Mouse (Mus musculus) retina, postnatal 1 day (tissue): ENCODE results near the gene Ctns.
A peak's percentile ranks its signal among the peaks of the same experiment; 100 is the strongest.

Experiments used
- DNase-seq: peaks from one replicate; pipeline ENCODE4 v3.0.0-alpha.2; 2012

Ctns gene

DNA sequence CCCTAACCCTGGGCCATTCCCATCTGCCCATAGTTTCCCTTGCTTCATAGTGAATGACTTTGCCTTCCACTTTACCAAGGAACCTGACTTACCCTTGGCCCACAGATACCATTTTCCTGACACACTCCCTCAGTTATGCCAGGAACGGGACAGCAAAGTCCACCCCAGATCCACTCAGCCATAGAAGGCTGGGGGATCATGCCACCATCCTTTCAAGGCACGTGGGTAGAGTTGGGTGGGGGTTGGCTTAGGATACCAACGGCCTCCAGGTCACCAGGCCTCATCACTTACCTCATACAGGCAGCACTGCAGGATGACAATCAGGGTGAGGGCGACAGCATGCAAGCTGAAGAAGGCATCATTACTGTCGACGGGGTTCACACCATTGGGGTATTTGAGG, 11.6 kb downstream of the Ctns start:
- DNase-seq, result no peak

DNA sequence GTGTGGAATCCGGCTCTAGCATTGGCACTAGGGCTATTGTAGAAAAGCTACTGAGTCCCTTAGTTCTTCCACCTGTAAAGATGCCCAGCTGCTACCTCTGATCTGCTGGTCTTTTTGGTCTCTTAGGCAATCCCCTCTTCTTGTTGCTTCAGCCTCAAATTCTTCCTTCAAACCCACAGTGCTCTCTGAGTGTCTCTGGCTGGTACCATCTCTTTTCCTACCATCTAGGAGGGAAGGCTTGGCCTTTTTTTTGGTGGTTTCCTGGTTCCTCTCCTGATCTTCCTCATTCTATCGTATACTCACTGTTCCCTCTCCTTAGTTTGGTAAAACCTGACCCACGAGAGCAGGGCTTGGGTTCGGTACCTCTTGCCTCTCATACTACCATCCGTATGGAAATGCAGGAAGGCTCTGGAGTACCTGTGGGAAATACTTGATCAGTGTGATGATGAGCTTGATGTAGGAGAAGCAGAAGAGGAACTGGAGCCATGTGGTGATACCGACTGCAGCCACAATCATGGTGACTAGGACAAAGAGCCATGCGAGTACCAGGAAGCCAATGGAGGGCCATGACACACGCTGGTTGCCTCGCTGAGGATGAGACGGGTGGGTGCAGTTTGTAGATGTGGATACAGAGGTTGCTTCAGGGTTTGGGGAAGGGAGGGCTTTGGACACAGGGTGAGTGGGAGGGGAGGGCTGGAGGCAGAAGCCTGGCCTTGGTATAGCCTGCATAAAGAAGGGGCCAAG, 12.8 kb downstream of the Ctns start:
- DNase-seq, result no peak

DNA sequence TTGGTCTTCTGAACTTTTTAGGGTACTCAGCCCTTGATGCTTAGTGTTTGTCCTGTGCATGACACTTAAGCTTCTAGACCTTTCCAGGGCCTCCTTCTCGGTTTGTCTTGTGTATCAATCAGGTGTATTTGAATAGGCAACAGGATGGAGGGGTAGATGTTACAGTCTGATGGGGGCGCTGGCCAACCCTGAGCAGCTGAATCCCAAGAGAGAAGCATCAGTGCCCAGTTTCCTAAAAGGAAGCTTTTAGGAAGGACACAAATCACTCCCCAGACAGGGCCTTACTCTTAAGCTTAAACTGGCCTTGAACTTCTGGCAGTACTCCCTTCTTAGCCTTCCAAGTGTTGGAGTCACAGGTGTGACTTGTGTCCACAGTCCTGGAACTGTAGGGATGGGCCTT, 20.9 kb downstream of the Ctns start:
- DNase-seq, result no peak

GRCm38 (mm10) chr11:73177509-73177875, 21.4 kb downstream of the Ctns start:
- peak; percentile 84 for DNase-seq

GRCm38 (mm10) chr11:73176608-73177508, 22.0 kb downstream of the Ctns start, which contains the start of the genes Emc6 and Tax1bp3:
Gene Emc6 (minus strand): TSS chr11:73177037.
Gene Tax1bp3 (plus strand): TSS chr11:73177083.
- peak; percentile 99 for DNase-seq

DNA sequence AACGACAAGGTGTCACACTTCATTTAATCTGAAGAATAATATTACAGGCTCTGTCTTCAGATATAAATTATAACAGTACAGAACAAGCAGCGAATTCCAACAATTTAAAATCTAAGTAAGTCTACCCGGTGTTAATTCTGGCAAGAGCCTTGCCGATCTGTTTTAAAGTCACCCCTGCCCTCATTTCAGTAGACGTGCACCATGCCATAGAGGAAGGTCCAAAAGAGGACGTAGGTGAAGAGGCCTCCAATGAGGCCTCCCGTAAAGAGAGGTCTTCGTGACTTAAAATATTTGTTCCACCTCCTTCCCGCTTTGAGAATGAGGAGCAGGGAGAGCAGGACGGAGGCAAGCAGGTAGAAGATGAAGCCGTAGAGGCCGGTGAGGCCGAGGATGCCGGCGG, 22.7 kb downstream of the Ctns start:
- no peak for DNase-seq

- no peak for DNase-seq
Observed at GRCm38 (mm10) chr11:73175612-73176011, 23.2 kb downstream of the Ctns start.

DNA sequence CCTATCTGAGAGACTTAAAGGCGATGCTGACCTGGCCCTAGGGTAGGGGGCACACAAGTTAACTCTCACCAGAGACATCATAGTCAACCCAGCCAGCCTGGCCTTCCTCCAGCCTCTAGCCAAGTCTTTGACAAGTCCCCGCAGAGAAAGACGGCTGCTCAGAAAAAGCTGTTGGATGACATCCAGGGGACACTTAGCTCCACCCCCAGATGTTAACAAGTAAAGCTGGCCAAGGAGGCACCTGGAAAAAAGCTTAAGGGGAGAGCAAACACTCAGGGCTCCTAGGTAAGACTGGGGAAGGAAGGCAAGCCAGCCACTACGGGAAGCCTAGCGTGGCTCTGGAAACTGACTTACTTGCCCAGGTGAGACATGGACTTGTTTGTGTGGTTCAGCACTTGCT, 26.7 kb downstream of the Ctns start:
- no peak for DNase-seq

GRCm38 (mm10) chr11:73169231-73169630, 29.6 kb downstream of the Ctns start:
- peak; percentile 70 for DNase-seq

- no peak for DNase-seq
Observed at GRCm38 (mm10) chr11:73168576-73168975, 30.3 kb downstream of the Ctns start.

DNA sequence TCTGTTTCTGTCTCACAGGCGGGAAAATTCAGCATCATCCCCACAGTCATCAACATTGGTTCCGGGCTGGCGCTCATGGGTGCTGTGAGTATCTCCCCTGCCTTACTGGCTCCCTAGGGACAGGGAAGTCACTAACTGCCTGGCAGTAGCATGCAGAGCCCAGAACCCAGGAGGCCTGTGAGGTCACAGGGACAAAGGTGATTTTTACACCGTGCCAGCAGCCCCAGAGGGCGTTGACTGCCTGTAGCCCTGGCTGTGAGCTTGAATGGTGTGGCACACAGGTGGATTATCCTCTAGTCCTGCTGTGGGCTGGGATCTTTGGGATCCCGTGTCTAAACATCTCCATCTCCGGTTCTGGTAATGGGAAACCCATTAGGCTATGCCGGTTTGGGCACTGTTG, 30.8 kb downstream of the Ctns start:
- DNase-seq, result no peak

DNA sequence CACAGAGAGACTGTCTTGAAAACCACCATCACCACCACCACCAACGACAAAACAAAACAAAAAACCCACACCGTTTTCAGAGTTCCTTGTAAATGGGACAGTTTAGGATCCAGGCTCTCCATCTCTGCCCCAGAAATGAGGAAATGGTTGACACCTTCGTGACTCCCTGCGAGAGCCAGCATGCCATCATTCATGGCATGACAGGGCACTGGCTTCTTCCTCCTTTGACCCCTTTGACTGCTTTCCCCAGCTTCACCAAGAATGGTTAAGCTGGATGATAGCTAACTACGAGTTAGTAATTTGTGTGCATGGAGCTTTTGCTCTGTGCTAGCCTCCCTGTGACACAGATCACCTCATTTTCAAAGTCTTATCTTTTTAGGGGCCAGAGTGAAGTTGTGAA, 36.6 kb downstream of the Ctns start:
- DNase-seq, result no peak

GRCm38 (mm10) chr11:73161616-73162015, 37.2 kb downstream of the Ctns start:
- DNase-seq, result no peak

DNA sequence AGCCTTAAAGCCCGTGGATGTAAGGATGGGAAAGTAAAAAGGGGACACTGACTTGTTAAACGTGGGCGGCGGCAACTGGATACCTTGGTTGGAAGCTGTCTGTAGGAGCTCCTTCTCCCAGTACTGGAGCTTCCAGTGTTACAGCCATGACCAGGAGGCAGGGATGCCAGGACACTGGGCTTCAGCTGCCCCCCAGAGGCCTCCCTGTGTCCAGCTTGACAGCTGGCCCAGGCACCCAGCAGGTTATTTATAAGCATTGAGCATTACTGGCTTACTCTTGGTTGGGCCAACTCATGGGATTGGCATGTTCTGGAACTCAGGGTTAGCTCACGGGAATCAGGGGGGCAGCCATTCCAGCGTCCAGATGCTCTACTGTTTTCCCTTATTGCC, 38.0 kb downstream of the Ctns start:
- peak; percentile 48 for DNase-seq

GRCm38 (mm10) chr11:73159957-73160810, 38.7 kb downstream of the Ctns start, which contains the start of gene P2rx5:
Gene P2rx5 (plus strand): TSS chr11:73160421.
- DNase-seq, result peak; percentile 59

DNA sequence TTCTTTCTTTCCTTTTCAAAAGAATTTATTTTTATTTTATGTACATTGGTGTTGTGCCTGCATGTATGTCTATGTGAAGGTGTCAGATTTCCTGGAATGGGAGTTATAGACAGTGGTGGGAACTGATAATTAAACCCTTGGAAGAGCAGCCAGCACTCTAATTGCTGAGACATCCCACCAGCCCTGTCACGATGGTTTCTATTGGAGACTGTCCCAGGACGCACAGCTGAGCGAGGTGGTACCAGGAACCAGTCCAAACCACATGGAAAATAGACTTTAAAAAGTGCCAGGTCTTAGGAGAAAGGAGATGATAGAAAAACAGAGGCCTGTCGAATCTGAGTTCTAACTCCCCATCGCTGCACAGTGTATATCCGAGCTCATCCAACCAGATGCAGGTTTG, 43.8 kb downstream of the Ctns start:
- no peak for DNase-seq

DNA sequence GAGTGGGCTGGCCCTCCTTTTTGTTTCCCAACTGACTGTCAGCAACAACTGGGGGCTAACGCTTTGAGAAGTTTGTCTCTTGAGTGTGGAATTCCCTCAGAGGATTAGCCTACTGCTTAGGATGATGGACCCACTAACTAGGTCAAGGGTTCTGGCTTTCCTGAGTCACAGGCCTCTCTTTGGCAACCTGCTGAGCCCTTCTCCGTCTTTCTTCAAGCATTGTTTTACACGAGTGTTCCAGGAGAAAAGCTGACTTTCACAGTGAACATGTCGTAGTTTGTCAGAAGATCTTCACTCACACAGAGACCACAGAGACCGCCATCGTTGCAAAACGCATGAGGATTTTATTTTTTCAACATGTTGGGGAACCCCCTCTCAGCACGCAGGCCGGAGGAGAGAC, 50.6 kb downstream of the Ctns start:
- no peak for DNase-seq

DNA sequence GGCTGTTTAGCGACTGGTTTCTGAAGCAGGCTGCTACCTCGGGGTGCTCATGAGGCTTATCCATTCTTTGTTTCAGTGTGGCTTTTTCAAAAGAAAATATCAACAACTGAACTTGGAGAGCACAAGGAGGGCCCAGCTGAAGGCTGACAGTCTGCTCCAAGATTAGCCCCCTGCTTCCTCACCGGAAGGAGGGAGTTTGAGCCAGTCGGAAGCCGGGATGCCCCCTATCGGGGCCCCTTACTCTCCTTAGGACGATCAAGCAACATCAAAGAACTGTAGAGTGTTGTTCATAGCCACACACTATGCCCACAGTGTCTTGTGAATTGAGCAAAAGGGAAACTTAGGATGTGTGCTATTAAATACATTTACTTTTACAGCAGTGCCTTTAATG, 51.9 kb downstream of the Ctns start:
- no peak for DNase-seq

GRCm38 (mm10) chr11:73146026-73146974, 52.5 kb downstream of the Ctns start:
- DNase-seq, result no peak

- no peak for DNase-seq
Observed at GRCm38 (mm10) chr11:73144261-73144681, 54.6 kb downstream of the Ctns start.

- DNase-seq, result peak; percentile 94
Observed at GRCm38 (mm10) chr11:73137591-73138501, 61.0 kb downstream of the Ctns start, which contains the start of gene Haspin. Gene Haspin (minus strand): TSS chr11:73138294.
